Mouse (Mus musculus) midbrain, postnatal 0 days (tissue): ENCODE results near the gene Bag1. TPM values are rescaled to one million over a fixed set of nuclear protein-coding genes. Genes with fewer than 3 reads are reported as not detected.

Experiments used
- ATAC-seq: fragments of 200-750 bp; cut with Nextera tagmentation; 2 replicates; pipeline ENCODE4 v1.8.0; 2017; ENCODE audit warnings: moderate number of reproducible peaks, mild to moderate bottlenecking, moderate TSS enrichment, moderate library complexity; ENCODE audit not compliant: low FRiP score
- DNase-seq: peaks from one replicate; pipeline ENCODE4 v3.0.0-alpha.2; 2015; ENCODE audit warnings: low spot score
- H3K27ac ChIP-seq: fragments of 300-500 bp; sonication (generic); 2 replicates; pipeline ENCODE4 v1.5.1; 2014; ENCODE audit warnings: low read depth, mild to moderate bottlenecking, low read length, mixed read lengths
- H3K27me3 ChIP-seq: fragments of 300-500 bp; sonication (generic); 2 replicates; pipeline ENCODE4 v1.6.1; 2014; ENCODE audit warnings: low read length, control low read depth, mixed read lengths; ENCODE audit not compliant: insufficient read depth
- H3K36me3 ChIP-seq: fragments of 300-500 bp; sonication (generic); 2 replicates; pipeline ENCODE4 v1.6.1; 2014; ENCODE audit warnings: low read length, control low read depth, mixed read lengths; ENCODE audit not compliant: insufficient read depth
- H3K4me1 ChIP-seq: fragments of 300-500 bp; sonication (generic); 2 replicates; pipeline ENCODE4 v1.6.1; 2014; ENCODE audit warnings: mild to moderate bottlenecking, control low read depth, antibody characterized with exemption, low read length, mixed read lengths; ENCODE audit not compliant: insufficient read depth
- H3K4me2 ChIP-seq: fragments of 300-500 bp; sonication (generic); 2 replicates; pipeline ENCODE4 v1.6.1; 2014; ENCODE audit warnings: low read depth, mild to moderate bottlenecking, low read length, mixed read lengths; ENCODE audit not compliant: poor library complexity, severe bottlenecking
- H3K4me3 ChIP-seq: fragments of 300-500 bp; sonication (generic); 2 replicates; pipeline ENCODE4 v1.5.1; 2014; ENCODE audit warnings: low read depth, mild to moderate bottlenecking, low read length, moderate library complexity
- H3K9ac ChIP-seq: fragments of 300-500 bp; sonication (generic); replicated peaks from 2 replicates; pipeline ENCODE4 v1.6.1; 2014; ENCODE audit warnings: mild to moderate bottlenecking, low read length, moderate library complexity, mixed read lengths; ENCODE audit not compliant: poor library complexity, severe bottlenecking
- H3K9me3 ChIP-seq: fragments of 300-500 bp; sonication (generic); 2 replicates; pipeline ENCODE4 v1.6.1; 2016; ENCODE audit warnings: low read length, control low read depth
- CTCF ChIP-seq: IDR thresholded peaks from 2 replicates; pipeline ENCODE4 v1.5.1; 2016; ENCODE audit warnings: antibody characterized with exemption, mild to moderate bottlenecking
- WGBS: fragments of 180-500 bp; shearing (Covaris S2); extraction: QIAGEN DNeasy Blood & Tissue Kit; methylation state at CpG from one replicate; pipeline ENCODE4 v1.1.7; 2014; 5-methylcytosine and 5-hydroxymethylcytosine counted together
- polyA plus RNA-seq: library from polyadenylated mRNA; unstranded; fragments of >200 nt; fragmentation: Nextera tagmentation; extraction: Ambion mirVana; gene quantifications from 2 replicates; pipeline ENCODE4 v1.2.1, GENCODE M21; 2015
- total RNA-seq: library from RNA; depleted of rRNA; stranded (reverse); fragments of >200 nt; gene quantifications from 2 replicates; pipeline ENCODE4 v1.2.3, GENCODE M21; 2014

Bag1 gene
- total and polyA plus RNA-seq, 2 experiments from 2014 or later: 92.3 to 170 TPM

GRCm38 (mm10) chr4:40976651-40977050, 28.6 kb upstream of the Bag1 start:
- no peak for ATAC-seq
- no peak for TF ChIP-seq CTCF
- 96% methylated on average over 10 of the region's 10 CpGs for WGBS

GRCm38 (mm10) chr4:40975678-40976077, 27.6 kb upstream of the Bag1 start:
- Histone ChIP-seq H3K4me3 (no peak overlapping the region), H3K36me3 (peaks cover 35% of the 10 kb centered on the region), H3K27ac (no peak overlapping the region), H3K4me2 (no peak overlapping the region), H3K9me3 (no peaks in the 10 kb centered on the region), H3K4me1 (peaks cover 9% of the 10 kb centered on the region; the same call in 1 of the 2 replicates), H3K9ac (no peak overlapping the region), H3K27me3 (no peaks in the 10 kb centered on the region)
- DNase-seq: no peak
- ATAC-seq: no peak
- TF ChIP-seq CTCF: no peak
- 93% methylated on average over 3 of the region's 3 CpGs for WGBS

More at GRCm38 (mm10) chr4:40976651-40977050, 28.6 kb upstream of the Bag1 start:
- Histone ChIP-seq H3K4me2 (no peak overlapping the region), H3K36me3 (peaks cover 35% of the 10 kb centered on the region), H3K9me3 (no peaks in the 10 kb centered on the region), H3K9ac (no peak overlapping the region), H3K27me3 (no peaks in the 10 kb centered on the region), H3K27ac (no peak overlapping the region), H3K4me3 (no peak overlapping the region), H3K4me1 (peaks cover 9% of the 10 kb centered on the region; the same call in 1 of the 2 replicates)
- DNase-seq: no peak

GRCm38 (mm10) chr4:40974011-40974410, 25.9 kb upstream of the Bag1 start:
- no peak for DNase-seq
- ATAC-seq: no peak
- Histone ChIP-seq H3K36me3 (peaks cover 24% of the 10 kb centered on the region), H3K4me2 (no peak overlapping the region), H3K9me3 (no peaks in the 10 kb centered on the region), H3K4me1 (peaks cover 9% of the 10 kb centered on the region; the same call in 1 of the 2 replicates), H3K27me3 (no peaks in the 10 kb centered on the region), H3K9ac (no peak overlapping the region), H3K4me3 (no peak overlapping the region), H3K27ac (no peak overlapping the region)
- 97% methylated on average over 1 of the region's 1 CpGs for WGBS
- TF ChIP-seq CTCF: no peak

- no peaks in the 10 kb centered on the region for H3K9me3 ChIP-seq
- H3K4me3 ChIP-seq: peak overlapping the region; percentile 73
- peak; percentile 76 for TF ChIP-seq CTCF
- peak overlapping the region; percentile 75 for H3K4me2 ChIP-seq
- no peaks in the 10 kb centered on the region for H3K27me3 ChIP-seq
- DNase-seq: peak; percentile 50
- no peak for ATAC-seq
- no peak overlapping the region for H3K27ac ChIP-seq
- 0 out of 2 replicates have a peak overlapping the region, but pooled peaks have one; percentile 80 for H3K9ac ChIP-seq
- peaks cover 9% of the 10 kb centered on the region; the same call in 1 of the 2 replicates for H3K4me1 ChIP-seq
- H3K36me3 ChIP-seq: peaks cover 15% of the 10 kb centered on the region
- WGBS: 29% methylated on average over 13 of the region's 13 CpGs
Observed at GRCm38 (mm10) chr4:40971744-40972143, 23.6 kb upstream of the Bag1 start.

GRCm38 (mm10) chr4:40970842-40971701, 23.0 kb upstream of the Bag1 start, which contains the start of gene Nfx1:
Nfx1 (plus strand) TSS chr4:40970906.
- Histone ChIP-seq H3K9ac (peak within 1 kb of the TSS; percentile 80), H3K4me2 (peak within 1 kb of the TSS; percentile 75), H3K27ac (peak within 1 kb of the TSS; percentile 87), H3K27me3 (no peaks in the 10 kb centered on the region), H3K4me3 (peak within 1 kb of the TSS; percentile 73), H3K9me3 (no peaks in the 10 kb centered on the region), H3K4me1 (peaks cover 9% of the 10 kb centered on the region; the same call in 1 of the 2 replicates), H3K36me3 (peaks cover 14% of the 10 kb centered on the region)
- ATAC-seq: peak; percentile 96
- TF ChIP-seq CTCF: no peak
- peak; percentile 98 for DNase-seq
- WGBS: under 1% methylated on average over 66 of the region's 85 CpGs

- ATAC-seq: peak; percentile 63
- H3K27me3 ChIP-seq: no peaks in the 10 kb centered on the region
- TF ChIP-seq CTCF: no peak
- under 1% methylated on average over 15 of the region's 16 CpGs for WGBS
- no peaks in the 10 kb centered on the region for H3K9me3 ChIP-seq
- H3K9ac ChIP-seq: peak overlapping the region; percentile 80
- peaks cover 15% of the 10 kb centered on the region for H3K36me3 ChIP-seq
- H3K4me1 ChIP-seq: peaks cover 9% of the 10 kb centered on the region; the same call in 1 of the 2 replicates
- DNase-seq: no peak
- H3K4me3 ChIP-seq: peak overlapping the region; percentile 73
- H3K4me2 ChIP-seq: peak overlapping the region; percentile 75
- H3K27ac ChIP-seq: peak overlapping the region; percentile 87
Observed at GRCm38 (mm10) chr4:40970592-40970841, 22.4 kb upstream of the Bag1 start.
